Mouse (Mus musculus) lung, postnatal 10 days (tissue): ENCODE data around the gene Wdr76.
"Not testable (repeated sequence)": the region's sequence is repeated elsewhere in the genome, so short reads cannot be mapped to it uniquely, and the experiment has no call there.

Experiments used
- DNase-seq: peaks from one replicate; pipeline ENCODE4 v3.0.0; 2021

Wdr76 gene

DNA sequence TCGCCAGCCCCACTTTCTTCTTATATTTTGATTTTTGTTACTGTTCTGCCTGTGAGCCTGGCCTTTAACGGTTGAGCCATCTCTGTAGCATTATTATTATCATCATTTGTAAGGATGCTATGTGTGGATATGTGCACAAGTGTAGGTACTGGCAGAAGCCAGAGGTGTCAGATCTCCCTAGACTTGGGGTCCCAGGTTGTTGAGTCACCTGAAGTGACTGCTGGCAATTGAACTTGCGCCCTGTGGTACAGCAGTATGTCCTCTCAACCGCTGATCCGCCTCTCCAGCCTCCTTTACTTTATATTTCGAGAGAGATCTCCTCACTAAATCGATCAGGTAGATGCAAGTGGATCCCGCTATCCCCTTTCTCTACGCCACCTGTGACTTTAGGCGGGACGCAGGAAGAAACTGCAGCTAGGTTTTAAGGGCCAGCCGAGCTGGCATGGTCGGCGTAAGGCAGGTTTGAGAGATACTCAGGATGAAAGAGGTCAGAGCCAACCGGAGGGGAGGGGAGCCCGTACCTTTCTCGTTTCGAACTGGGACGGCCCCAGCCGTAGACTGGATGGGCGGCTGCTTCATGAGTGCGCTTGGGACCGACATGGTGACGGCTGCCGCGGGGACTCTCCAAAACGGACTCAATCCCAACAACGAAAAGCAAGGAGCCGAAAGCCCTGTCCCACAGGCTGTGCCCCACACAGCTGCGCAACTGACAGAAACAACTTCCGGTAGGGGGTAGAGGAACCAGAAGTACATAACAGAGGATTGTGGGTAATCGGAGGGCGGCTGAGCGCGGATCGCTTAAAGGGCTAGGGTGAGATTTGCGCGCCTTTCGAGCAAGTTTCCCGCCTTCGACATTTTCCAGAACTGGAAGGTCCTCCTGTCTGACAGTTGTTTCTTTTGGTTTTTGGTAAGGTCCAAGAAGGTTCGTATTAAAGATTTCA is at the start of gene Wdr76, which contains the start of gene Mfap1a:
Wdr76 (plus strand) TSS at position 782 of the 941 bp plus-strand sequence.
Mfap1a (minus strand) TSS at position 724 of the 941 bp plus-strand sequence.
- peak; percentile 92 for DNase-seq

DNA sequence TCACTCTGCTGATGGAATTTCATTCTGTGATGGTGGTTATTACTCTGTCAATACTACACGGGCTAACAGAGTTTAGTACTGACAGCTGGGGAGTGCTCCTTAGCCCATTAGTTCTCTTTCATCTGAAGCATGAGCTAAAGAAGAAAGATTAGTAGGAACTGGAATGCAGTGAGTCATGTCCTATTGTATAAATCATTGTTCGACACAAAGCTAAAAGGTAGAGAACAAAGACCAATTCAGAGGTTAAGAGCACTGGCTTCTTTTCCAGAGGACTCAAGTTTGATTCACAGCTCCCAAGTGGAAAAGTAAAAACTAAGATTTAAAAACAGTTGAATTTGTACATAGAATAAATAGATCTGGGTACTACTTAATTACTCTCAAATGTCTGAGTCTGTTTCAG is 46.5 kb upstream of the Wdr76 start:
- DNase-seq, result no peak

DNA sequence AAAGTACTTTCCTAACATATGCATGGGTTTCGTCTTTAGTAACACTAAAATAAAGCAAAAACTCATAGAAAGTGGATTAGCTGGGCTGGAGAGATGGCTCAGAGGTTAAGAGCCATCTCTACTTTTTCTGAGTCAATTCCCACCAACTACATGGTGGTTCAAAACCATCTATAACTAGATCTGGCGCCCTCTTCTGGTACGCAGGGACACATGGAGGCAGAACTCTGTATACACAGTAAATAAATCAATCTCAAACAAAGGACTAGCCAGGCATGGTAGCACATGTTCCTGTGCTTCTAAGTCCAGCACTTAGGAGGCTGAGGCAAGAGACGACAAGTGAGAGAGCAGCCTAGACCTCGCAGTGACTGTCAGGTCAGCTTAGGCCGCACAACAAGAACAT is 37.5 kb upstream of the Wdr76 start:
- DNase-seq, result not testable (repeated sequence)

DNA sequence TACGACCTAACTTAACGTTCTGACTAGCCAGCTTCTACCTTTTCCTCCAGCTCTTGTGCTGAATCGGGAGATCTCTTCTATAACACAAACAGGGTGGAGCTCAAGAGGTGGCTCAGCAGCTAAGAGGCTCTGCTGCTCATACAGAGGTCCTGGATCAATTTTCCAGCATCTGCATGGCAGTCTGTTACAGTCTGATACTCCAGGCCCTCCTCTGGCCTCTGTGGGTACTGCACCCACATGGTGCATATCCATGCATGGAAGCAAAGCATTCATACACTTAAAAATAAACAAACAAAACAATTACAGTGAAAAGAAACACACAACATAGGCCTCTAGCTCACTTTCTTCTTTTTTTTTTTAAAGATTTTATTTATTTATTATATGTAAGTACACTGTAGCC is 33.7 kb upstream of the Wdr76 start:
- not testable (repeated sequence) for DNase-seq

DNA sequence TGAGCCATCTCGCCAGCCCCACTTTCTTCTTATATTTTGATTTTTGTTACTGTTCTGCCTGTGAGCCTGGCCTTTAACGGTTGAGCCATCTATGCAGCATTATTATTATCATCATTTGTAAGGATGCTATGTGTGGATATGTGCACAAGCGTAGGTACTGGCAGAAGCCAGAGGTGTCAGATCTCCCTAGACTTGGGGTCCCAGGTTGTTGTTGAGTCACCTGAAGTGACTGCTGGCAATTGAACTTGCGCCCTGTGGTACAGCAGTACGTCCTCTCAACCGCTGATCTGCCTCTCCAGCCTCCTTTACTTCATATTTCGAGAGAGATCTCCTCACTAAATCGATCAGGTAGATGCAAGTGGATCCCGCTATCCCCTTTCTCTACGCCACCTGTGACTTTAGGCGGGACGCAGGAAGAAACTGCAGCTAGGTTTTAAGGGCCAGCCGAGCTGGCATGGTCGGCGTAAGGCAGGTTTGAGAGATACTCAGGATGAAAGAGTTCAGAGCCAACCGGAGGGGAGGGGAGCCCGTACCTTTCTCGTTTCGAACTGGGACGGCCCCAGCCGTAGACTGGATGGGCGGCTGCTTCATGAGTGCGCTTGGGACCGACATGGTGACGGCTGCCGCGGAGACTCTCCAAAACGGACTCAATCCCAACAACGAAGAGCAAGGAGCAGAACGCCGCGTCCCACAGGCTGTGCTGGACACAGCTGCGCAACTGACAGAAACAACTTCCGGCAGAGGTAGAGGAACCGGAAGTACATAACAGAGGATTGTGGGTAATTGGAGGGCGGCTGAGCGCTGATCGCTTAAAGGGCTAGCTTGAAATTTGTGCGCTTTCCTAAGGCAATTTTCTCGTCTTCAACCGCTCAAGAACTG is 33.0 kb upstream of the Wdr76 start, which contains the start of gene Mfap1b:
Mfap1b (minus strand) TSS at position 767 of the 879 bp plus-strand sequence.
- DNase-seq, result peak; percentile 91

DNA sequence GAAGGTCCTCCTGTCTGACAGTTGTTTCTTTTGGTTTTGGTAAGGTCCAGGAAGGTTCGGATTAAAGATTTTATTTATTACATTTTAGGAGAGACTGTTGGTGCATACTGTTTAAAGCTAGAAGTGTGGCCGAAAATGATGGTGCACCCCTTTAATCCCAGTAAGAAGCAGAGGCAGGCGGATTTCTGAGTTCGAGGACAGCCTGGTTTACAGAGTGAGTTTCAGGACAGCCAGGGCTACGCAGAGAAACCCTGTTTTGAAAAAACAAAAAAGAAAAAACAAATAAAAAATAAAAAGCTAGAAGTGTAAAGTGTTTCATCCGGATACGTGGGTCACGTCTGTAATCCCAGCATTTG is 32.4 kb upstream of the Wdr76 start:
- DNase-seq, result no peak

DNA sequence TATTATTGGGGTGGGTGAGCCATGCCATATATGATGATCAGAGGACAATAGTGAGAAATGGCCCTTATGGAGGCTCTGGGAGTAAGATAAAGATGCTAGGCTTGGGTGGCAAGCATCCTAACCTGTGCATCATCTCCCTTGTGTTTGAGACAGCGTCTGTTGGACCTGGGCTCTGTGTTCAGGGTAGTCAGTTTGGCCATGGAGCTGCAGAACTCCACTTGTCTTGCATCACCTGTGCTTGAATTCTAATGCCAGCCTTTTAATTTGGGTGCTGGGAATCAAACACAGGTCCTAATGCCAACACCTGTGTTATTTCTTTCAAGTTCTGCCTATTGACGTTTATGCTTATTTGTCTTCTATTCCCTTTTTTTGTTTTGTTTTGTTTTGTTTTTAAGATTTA is 31.2 kb upstream of the Wdr76 start:
- DNase-seq, result not testable (repeated sequence)

DNA sequence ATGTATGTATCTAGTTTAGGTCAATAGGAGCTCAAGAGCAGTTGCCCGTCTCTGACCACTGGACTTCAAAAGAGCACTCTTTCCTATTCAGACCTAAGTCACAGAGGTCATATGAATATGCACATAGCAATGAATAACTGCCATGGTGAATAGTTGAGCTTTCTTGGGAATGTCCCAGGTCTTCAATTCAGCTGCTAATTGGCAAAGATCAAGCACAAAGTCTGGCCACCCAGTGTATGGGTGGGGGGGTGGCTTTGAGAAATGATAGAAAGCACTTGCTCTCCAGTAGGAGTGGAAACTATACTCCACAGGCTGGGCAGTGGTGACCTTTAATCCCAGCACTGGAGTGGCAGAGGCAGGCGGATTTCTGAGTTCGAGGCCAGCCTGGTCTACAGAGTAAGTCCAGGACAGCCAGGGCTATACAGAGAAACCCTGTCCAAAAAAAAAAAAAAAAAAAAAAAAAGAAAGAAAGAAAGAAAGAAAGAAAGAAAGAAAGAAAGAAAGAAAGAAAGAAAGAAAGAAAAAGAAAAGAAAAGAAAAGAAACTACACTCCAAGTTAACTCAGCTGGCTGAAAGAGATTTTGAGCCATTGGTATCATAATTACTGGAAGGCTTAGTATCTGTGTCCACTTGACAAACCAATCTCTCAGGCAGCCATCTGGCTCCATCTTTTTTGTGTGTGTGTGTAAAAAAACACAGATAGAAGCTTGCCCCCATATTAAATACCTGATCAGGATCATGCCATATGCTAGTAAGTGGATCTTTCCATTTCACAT is 28.8 kb upstream of the Wdr76 start:
- no peak for DNase-seq

DNA sequence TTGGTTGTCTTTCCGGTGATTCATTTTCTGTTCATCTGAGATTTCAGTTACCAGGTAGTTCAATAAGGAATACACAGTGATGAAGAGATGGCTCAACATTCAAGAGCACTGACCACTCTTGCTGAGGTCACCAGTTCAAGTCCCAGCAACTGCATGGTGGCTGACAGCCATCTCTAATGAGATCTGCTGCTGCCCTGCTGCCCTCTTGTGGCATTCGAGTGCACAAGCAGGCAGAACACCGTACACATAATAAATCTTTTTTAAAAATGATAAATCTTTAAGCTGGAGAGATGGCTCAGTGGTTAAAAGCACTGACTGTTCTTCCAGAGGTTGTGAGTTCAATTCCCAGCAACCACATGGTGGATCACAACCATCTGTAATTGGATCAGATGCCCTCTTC is 26.0 kb upstream of the Wdr76 start:
- peak; percentile 49 for DNase-seq

DNA sequence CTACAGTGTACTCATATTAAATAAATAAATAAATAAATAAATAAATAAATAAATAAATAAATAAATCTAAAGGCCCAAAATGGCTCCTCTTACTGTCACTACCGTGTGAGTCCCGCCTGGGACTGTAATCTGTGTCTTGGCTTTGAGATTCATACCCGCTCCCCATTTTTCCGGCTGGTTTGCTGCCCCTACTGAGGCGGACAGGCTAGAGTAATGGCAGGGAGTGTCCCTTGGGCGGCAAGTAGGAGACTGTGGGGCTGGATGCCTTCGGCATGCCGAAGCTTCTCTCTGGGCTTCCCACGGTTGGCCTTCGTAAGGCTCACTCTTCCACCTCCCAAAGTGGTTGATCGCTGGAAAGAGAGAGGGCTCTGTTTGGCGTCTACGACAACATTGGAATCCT is 25.6 kb upstream of the Wdr76 start:
- not testable (repeated sequence) for DNase-seq

DNA sequence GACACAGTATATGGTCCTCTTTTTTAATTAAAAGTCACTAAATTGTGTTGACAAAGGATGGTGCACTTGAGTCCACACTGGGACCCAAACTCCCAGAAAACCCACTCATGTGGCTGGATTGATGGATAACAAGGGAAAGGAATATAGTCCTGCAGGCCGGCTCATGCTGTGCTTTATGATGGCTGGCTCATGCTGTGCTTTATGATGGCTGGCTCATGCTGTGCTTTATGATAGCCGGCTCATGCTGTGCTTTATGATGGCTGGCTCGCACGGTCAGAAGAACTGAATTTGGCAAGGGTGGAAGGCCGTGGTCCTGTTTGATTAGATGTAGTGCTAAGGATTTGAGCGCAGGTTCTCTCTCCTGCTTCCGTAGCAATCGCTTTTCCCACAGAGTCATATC is 22.9 kb upstream of the Wdr76 start:
- DNase-seq, result no peak

DNA sequence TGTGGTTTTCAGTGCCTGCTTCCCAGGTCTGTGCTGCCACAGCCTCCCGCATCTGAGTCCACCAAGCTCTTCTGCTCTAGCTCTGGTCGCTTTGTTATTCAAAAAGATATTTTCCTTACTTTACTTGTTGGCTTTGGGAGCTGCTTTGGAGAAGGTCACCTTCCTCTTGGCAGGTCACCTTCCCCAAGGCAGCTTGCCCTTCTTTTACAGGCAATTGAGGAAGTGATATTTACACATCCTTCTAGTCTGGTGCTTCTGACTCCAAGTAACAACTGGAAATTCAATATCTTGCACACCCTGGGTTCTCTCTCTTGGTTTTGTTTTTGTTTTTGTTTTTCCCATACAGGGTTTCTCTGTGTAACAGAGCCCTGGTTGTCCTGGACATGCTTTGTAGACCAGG is 22.1 kb upstream of the Wdr76 start:
- DNase-seq, result not testable (repeated sequence)

DNA sequence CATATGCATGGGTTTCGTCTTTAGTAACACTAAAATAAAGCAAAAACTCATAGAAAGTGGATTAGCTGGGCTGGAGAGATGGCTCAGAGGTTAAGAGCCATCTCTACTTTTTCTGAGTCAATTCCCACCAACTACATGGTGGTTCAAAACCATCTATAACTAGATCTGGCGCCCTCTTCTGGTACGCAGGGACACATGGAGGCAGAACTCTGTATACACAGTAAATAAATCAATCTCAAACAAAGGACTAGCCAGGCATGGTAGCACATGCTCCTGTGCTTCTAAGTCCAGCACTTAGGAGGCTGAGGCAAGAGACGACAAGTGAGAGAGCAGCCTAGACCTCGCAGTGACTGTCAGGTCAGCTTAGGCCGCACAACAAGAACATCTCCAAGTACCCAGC is 5.0 kb upstream of the Wdr76 start:
- DNase-seq, result not testable (repeated sequence)

DNA sequence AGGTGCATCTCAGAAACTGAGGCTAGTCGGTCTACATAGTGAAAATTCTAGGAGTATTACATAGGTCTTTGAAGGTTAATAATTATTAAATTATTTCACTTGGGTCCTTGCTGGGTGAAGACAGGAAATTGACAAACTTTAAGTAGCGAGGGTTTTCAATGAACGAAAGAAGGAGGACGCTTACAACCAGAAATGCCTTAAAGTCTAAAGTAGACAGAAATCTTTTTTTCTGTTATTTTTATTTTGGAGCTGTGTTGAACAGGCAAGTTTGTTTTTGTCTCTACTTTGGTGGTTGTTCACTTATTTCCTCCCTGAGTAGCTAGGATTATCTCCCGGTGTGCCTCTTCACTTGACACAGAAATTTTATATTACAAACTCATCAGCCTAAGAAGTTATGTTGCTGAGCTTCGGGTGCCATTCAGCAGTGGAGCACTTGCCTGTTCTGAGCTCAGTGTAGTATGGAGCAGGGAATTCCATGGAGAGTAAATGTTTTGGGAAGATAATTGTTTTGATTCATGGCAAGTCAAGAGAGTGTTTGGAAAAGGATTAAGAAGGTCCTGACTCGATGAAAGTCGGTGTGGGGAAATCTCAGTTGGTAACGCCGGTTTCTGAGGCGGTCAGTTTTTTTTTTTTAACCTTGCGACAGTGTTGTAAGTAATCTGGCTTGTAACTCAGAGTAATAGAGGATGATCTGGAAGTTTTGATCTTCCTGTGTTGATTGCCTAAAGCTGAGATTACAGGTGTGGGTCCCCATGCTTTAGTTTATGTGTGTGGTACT is 839 bp downstream of the Wdr76 start:
- no peak for DNase-seq

DNA sequence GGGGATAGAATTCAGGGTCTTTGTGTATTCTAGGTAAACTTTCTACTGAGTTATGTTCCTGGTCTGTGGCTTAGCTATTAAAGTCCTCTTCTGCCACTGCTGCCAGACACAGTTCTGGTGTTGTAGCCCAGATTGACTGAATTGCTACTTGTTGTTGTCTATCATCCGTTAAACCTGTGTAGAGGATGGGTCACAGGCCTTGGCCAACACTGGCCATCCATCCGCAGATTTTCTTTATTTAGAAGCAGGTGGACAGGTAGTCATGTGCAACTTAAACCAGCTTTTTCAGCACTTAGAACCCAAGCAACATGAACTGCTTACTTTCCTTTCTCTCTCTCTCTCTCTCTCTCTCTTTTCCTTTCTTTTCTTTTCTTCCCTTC is 1.4 kb downstream of the Wdr76 start:
- no peak for DNase-seq

DNA sequence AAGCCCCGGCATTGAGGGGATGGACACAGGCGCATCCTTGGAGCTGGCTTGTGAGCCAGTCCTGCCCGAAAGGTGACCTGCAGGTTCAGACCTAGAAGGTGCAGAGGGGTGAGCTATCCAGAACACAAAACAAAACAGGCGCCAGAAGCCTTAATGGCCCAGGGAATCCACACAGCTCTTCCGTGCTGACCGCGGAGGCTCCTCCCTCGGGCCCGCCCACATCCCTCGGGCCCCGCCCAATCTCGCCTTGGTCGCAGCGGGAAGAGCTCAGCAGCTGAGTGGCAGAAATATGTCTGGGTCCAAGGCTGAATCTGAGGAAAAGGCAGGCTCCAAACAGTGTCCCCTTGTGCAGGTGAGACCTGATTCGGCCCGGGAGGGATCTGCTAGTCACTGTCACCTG is 3.1 kb downstream of the Wdr76 start:
- peak; percentile 85 for DNase-seq

DNA sequence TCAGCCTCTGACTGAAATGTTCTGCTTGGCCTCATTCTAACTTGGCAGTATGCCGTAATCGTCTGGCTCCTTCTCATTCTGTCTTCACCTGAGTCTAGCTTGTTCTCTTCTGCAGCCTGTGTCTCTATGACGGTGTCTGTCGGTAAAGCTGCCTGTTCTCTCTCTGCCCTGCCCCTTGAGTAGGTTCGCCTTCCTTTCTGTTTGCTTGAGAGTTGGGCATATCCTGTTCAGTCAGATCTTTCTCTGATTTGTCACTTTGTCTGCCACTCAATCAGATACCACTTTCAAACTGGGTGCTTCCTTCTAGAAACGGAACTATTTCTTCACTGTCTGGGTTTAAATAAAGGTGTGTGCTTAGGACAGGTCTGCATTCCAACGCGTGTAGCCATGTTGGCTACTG is 4.9 kb downstream of the Wdr76 start:
- DNase-seq, result no peak

DNA sequence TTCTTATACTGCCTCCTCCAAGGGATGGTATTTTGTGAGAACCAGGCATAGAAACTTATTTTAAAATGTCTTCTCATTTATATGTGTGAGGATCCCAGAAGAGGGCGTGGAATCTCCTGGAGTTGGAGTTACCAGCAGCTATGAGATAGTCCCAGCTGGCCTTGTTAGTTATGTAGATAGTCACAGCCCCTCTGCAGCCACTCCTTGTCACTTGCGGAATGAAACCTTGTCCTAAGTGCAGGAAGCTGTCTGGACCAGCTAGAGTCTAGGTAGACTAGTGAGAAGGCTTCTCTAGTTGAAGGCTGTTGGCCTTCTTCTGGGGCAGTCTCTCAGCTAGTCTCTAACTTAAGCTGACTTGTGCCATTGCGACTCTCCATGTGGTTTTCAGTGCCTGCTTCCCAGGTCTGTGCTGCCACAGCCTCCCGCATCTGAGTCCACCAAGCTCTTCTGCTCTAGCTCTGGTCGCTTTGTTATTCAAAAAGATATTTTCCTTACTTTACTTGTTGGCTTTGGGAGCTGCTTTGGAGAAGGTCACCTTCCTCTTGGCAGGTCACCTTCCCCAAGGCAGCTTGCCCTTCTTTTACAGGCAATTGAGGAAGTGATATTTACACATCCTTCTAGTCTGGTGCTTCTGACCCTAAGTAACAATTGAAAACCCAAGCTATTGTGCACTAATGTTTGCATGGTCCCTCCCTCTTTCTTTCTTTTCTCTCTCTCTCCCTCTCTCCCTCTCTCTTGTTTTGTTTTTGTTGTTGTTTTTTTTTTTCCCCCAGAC is 6.7 kb downstream of the Wdr76 start:
- DNase-seq, result not testable (repeated sequence)

DNA sequence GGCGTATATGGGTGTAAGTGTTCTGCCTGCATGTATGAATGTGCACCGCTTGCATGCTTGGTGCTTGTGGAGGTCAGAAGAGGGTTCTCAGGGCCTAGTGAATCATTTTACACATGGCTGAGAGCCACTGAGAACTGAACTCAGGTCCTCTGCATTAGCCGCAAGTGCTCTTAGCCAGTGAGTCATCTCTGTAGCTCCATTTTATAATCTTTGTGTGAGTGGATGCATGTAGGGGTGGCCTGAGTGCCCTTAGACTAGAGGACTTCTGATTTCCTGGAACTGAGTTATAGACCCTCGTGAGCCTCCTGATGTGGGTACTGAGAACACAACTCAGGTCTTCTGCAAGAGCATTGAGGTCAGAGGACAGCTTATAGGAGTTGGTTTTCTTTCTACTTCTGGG is 7.7 kb downstream of the Wdr76 start:
- DNase-seq, result no peak

DNA sequence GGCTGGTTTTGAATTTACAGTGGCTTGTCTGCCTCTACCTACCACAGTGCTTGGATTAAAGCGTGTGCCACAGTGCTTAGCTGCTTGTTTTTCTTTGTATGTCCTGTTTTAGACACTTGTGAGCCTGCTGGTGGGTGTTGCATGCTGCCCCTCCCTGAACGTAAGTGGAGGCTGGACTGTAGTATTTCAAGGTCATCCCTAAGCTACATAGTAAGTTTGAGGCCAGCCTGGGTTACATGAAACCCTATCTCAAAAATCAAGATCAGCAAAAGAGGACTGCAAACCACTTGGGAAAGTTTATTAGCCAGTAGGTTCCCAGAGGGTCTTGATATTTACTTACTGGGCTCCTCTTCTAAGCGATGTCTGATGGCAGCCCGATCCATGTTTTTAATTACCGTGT is 11.6 kb downstream of the Wdr76 start:
- no peak for DNase-seq

DNA sequence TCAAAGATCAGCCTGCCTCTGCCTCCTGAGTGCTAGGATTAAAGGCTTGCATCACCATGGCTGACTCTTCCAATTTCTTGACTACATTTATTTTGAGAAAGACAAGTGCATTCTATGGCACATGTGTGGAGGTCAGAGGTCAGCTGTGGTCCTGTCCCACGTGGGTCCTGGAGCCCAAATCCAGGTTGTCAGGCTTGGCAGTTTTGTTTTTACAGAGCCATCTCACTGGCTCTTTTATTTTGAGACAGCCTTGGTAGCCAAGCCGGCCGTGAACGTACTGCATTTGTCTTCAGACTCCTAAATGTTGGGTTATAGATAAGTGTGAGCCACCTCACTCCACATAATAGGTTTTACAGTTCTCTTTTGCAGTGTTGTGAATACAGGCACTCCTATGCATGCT is 12.2 kb downstream of the Wdr76 start:
- not testable (repeated sequence) for DNase-seq
